ENCODE assay signal across 9 mouse cellular contexts in genomic region chr6:88792147-88792691, GRCm38 (mm10). TPM values are rescaled to one million over a fixed set of nuclear protein-coding genes. Genes with fewer than 3 reads are reported as not detected.
A peak's percentile ranks its signal among the peaks of the same experiment; 100 is the strongest.
DNase-seq lines count a peak whose midpoint lies in the region; ATAC-seq lines count a peak whose summit lies in the region.
"Had no signal": no experiment of that assay in that cellular context is flagged by ENCODE, and none has a peak within 500 bp of the region (broad histone marks: within the 10 kb centered on the region; RNA-seq: fewer than 3 reads in every experiment).

No protein-coding gene starts in this region.

- peaks cover 58% of the 10 kb centered on the region for H3K4me1 ChIP-seq in forebrain, embryonic 10.5 days
- H3K4me1 ChIP-seq in forebrain, embryonic 16.5 days (replicated peaks; ENCODE audit: control insufficient read depth, insufficient read depth, low read length), result peaks cover 42% of the 10 kb centered on the region

- H3K4me3 ChIP-seq in forebrain, embryonic 10.5 days, result no peak overlapping the region
- no peak overlapping the region for H3K4me3 ChIP-seq in forebrain, embryonic 16.5 days (replicated peaks; ENCODE audit: low read length)

- H3K36me3 ChIP-seq in forebrain, embryonic 10.5 days (replicated peaks), result no peaks in the 10 kb centered on the region
- H3K36me3 ChIP-seq in forebrain, embryonic 16.5 days (ENCODE audit: control insufficient read depth, insufficient read depth), result no peaks in the 10 kb centered on the region

- H3K27ac ChIP-seq in forebrain, embryonic 10.5 days, result peak overlapping the region; percentile 60
- H3K27ac ChIP-seq in forebrain, embryonic 16.5 days (ENCODE audit: low read length), result no peak overlapping the region
- H3K27ac ChIP-seq: liver, embryonic 14.5 days had no signal

- no peaks in the 10 kb centered on the region for H3K9me3 ChIP-seq in forebrain, embryonic 10.5 days
- no peaks in the 10 kb centered on the region for H3K9me3 ChIP-seq in forebrain, embryonic 16.5 days (ENCODE audit: control insufficient read depth, low read length)

- ATAC-seq in forebrain, embryonic 16.5 days, result no peak
- ATAC-seq in megakaryocyte-erythroid progenitor cell, adult 5-6 weeks (replicated peaks; ENCODE audit: low FRiP score, low TSS enrichment, poor library complexity, severe bottlenecking), result no peak

- WGBS in forebrain, embryonic 10.5 days, result 44% methylated on average over 7 of the region's 7 CpGs
- 56% methylated on average over 7 of the region's 7 CpGs for WGBS in forebrain, embryonic 16.5 days

- H3K9ac ChIP-seq in forebrain, embryonic 16.5 days (replicated peaks; ENCODE audit: low read depth, low read length), result no peak overlapping the region
- H3K9ac ChIP-seq: liver, embryonic 14.5 days had no signal

- H3K4me2 ChIP-seq in forebrain, embryonic 16.5 days (ENCODE audit: low read length), result no peak overlapping the region

- DNase-seq in forebrain, embryonic 10.5 days (ENCODE audit: extremely low spot score, low spot score), result no peak
- DNase-seq in right cerebral cortex, adult 18-20 months, result peak; percentile 47
- DNase-seq in right cerebral cortex, postnatal 4 days, result no peak
- peak; percentile 66 for DNase-seq in kidney, postnatal 10 days
- no peak for DNase-seq in thymus, postnatal 14 days
- DNase-seq in urinary bladder, adult 2 months (ENCODE audit: low spot score), result no peak

- 0 out of 2 replicates have a peak, but pooled peaks cover 6% of the 10 kb centered on the region for H3K27me3 ChIP-seq in forebrain, embryonic 10.5 days (ENCODE audit: poor library complexity, severe bottlenecking)
- H3K27me3 ChIP-seq in forebrain, embryonic 16.5 days (replicated peaks; ENCODE audit: control insufficient read depth, insufficient read depth, low read length), result no peaks in the 10 kb centered on the region

RNA-seq across cellular contexts. Expression of gene Abtb1, which starts 49.6 kb away (rescaled TPM):
- polyA plus RNA-seq in forebrain, embryonic 10.5 days (2016; fragmentation: Nextera tagmentation; extraction: Ambion mirVana), result 20.8 and 21.5 TPM in 2 replicates
- 44.7 and 47.0 TPM in 2 replicates for polyA plus RNA-seq in forebrain, embryonic 16.5 days (2015; fragmentation: Nextera tagmentation; extraction: Ambion mirVana)
- total RNA-seq in megakaryocyte-erythroid progenitor cell, adult 5-6 weeks (2014; fragmentation: Nextera tagmentation), result 16.9 and 47.2 TPM in 2 replicates
- total RNA-seq in megakaryocyte-erythroid progenitor cell, adult 5-6 weeks (2017), result 30.6 and 44.0 TPM in 2 replicates
- polyA plus RNA-seq in urinary bladder, adult 2 months (2012; rRNA removed), result 48.1 and 51.8 TPM in 2 replicates

Comparison
In these comparisons a context has a peak if more than half of its experiments do, and no peak if none do; other contexts are left out.
1. DNase-seq: peak in right cerebral cortex, adult 18-20 months (single experiment) and kidney, postnatal 10 days (single experiment); none in forebrain, embryonic 10.5 days (single experiment), right cerebral cortex, postnatal 4 days (single experiment), thymus, postnatal 14 days (single experiment) and urinary bladder, adult 2 months (single experiment).